Mouse (Mus musculus) ES-Bruce4 (cell line): ENCODE results near the gene Ankrd13d.

ENCODE experiments used
- CTCF ChIP-seq: IDR thresholded peaks from one replicate; pipeline ENCODE4 v1.8.1; 2011; ENCODE audit warnings: low read depth, low read length
- POLR2A ChIP-seq: IDR thresholded peaks from one replicate; pipeline ENCODE4 v1.8.1; 2011; ENCODE audit warnings: low read length; ENCODE audit not compliant: insufficient read depth

DNA sequence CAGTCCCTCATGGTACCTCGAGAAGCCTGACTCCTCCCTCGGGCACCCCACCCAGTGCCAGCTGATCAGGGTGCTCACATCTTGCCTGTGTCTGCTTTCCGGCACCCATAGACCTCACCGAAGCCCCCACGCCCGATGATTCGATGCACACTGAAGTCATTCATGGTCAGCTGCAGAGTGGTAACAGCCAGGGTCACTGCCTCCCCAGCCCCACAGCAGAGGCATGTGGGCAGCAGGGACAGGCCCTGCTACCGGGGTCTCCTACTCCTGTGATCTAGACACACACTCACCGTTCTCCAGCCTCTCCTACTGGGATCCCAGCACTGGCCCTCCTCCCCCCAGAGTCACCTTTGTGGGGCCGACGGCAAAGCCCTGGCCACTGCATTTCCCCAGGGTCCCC lies 8.2 kb upstream of the Ankrd13d start:
- TF ChIP-seq CTCF: no peak
- TF ChIP-seq POLR2A: no peak
